Mouse (Mus musculus): ENCODE data around the gene Npcd. TPM values are rescaled to one million over a fixed set of nuclear protein-coding genes. Genes with fewer than 3 reads are reported as not detected.

Npcd gene
- polyA plus RNA-seq, 1 experiment from 2014 or later, result 0.87 TPM

- Histone ChIP-seq H3K4me1 (peaks cover 12% of the 10 kb centered on the region), H3K9ac (no peak overlapping the region), H3K4me2 (no peak overlapping the region), H3K27me3 (no peaks in the 10 kb centered on the region), H3K4me3 (replicated peaks) (no peak overlapping the region), H3K36me3 (replicated peaks) (peaks cover 13% of the 10 kb centered on the region), H3K9me3 (no peaks in the 10 kb centered on the region), H3K27ac (no peak overlapping the region)
- no peak for ATAC-seq (ENCODE audit: low FRiP score)
- 87% methylated on average over 3 of the region's 3 CpGs for WGBS
These were observed 76.9 kb downstream of the Npcd start for GRCm38 (mm10) chr15:79757118-79757517.

GRCm38 (mm10) chr15:79755977-79756625, 77.9 kb downstream of the Npcd start:
- peaks cover 12% of the 10 kb centered on the region for H3K4me1 ChIP-seq
- H3K4me2 ChIP-seq, result no peak overlapping the region
- H3K9me3 ChIP-seq, result no peaks in the 10 kb centered on the region
- no peak overlapping the region for H3K9ac ChIP-seq
- H3K27me3 ChIP-seq, result no peaks in the 10 kb centered on the region
- no peak overlapping the region for H3K4me3 ChIP-seq (replicated peaks)
- no peak for ATAC-seq (ENCODE audit: low FRiP score)
- H3K36me3 ChIP-seq (replicated peaks), result peaks cover 4% of the 10 kb centered on the region; the same call in 1 of the 2 replicates
- WGBS, result 77% methylated on average over 8 of the region's 8 CpGs
- H3K27ac ChIP-seq, result 0 out of 2 replicates have a peak overlapping the region, but pooled peaks have one; percentile 42

- WGBS, result 89% methylated on average over 4 of the region's 4 CpGs
- no peaks in the 10 kb centered on the region for H3K9me3 ChIP-seq
- H3K36me3 ChIP-seq (replicated peaks), result no peaks in the 10 kb centered on the region
- H3K4me3 ChIP-seq (replicated peaks), result no peak overlapping the region
- H3K9ac ChIP-seq, result no peak overlapping the region
- peaks cover 12% of the 10 kb centered on the region for H3K4me1 ChIP-seq
- no peak for ATAC-seq (ENCODE audit: low FRiP score)
- no peaks in the 10 kb centered on the region for H3K27me3 ChIP-seq
- H3K4me2 ChIP-seq, result no peak overlapping the region
- no peak overlapping the region for H3K27ac ChIP-seq
These were observed 78.9 kb downstream of the Npcd start for GRCm38 (mm10) chr15:79755176-79755575.

GRCm38 (mm10) chr15:79753873-79754272, 80.2 kb downstream of the Npcd start:
- WGBS, result 56% methylated on average over 4 of the region's 4 CpGs
- no peaks in the 10 kb centered on the region for H3K9me3 ChIP-seq
- H3K4me2 ChIP-seq, result no peak overlapping the region
- H3K27ac ChIP-seq, result no peak overlapping the region
- no peak for ATAC-seq (ENCODE audit: low FRiP score)
- H3K9ac ChIP-seq, result no peak overlapping the region
- H3K27me3 ChIP-seq, result no peaks in the 10 kb centered on the region
- no peaks in the 10 kb centered on the region for H3K36me3 ChIP-seq (replicated peaks)
- no peak overlapping the region for H3K4me3 ChIP-seq (replicated peaks)
- H3K4me1 ChIP-seq, result peaks cover 12% of the 10 kb centered on the region

- Histone ChIP-seq H3K9ac (no peak overlapping the region), H3K4me3 (replicated peaks) (no peak overlapping the region), H3K36me3 (replicated peaks) (no peaks in the 10 kb centered on the region), H3K9me3 (no peaks in the 10 kb centered on the region), H3K27ac (no peak overlapping the region), H3K4me2 (no peak overlapping the region), H3K27me3 (no peaks in the 10 kb centered on the region), H3K4me1 (peaks cover 12% of the 10 kb centered on the region)
- WGBS, result 90% methylated on average over 3 of the region's 3 CpGs
- peak; percentile 27; the same call in 1 of the 2 replicates for ATAC-seq (ENCODE audit: low FRiP score)
These were observed 80.7 kb downstream of the Npcd start for GRCm38 (mm10) chr15:79753420-79753752.

GRCm38 (mm10) chr15:79752742-79753419, 81.2 kb downstream of the Npcd start:
- peaks cover 12% of the 10 kb centered on the region for H3K4me1 ChIP-seq
- 24% methylated on average over 11 of the region's 11 CpGs for WGBS
- H3K27me3 ChIP-seq, result no peaks in the 10 kb centered on the region
- no peak overlapping the region for H3K9ac ChIP-seq
- no peaks in the 10 kb centered on the region for H3K36me3 ChIP-seq (replicated peaks)
- H3K4me3 ChIP-seq (replicated peaks), result no peak overlapping the region
- no peak overlapping the region for H3K27ac ChIP-seq
- no peaks in the 10 kb centered on the region for H3K9me3 ChIP-seq
- peak; percentile 46; the same call in 1 of the 2 replicates for ATAC-seq (ENCODE audit: low FRiP score)
- no peak overlapping the region for H3K4me2 ChIP-seq

GRCm38 (mm10) chr15:79751772-79752171, 82.3 kb downstream of the Npcd start:
- ATAC-seq (ENCODE audit: low FRiP score), result no peak
- Histone ChIP-seq H3K27ac (no peak overlapping the region), H3K27me3 (no peaks in the 10 kb centered on the region), H3K9me3 (no peaks in the 10 kb centered on the region), H3K4me1 (peaks cover 11% of the 10 kb centered on the region), H3K4me2 (no peak overlapping the region), H3K4me3 (replicated peaks) (no peak overlapping the region), H3K36me3 (replicated peaks) (no peaks in the 10 kb centered on the region), H3K9ac (no peak overlapping the region)
- 87% methylated on average over 17 of the region's 17 CpGs for WGBS

- H3K27me3 ChIP-seq, result no peaks in the 10 kb centered on the region
- no peak for ATAC-seq (ENCODE audit: low FRiP score)
- no peaks in the 10 kb centered on the region for H3K9me3 ChIP-seq
- no peaks in the 10 kb centered on the region for H3K36me3 ChIP-seq (replicated peaks)
- H3K4me1 ChIP-seq, result no peaks in the 10 kb centered on the region
- no peak overlapping the region for H3K27ac ChIP-seq
- H3K4me2 ChIP-seq, result no peak overlapping the region
- H3K4me3 ChIP-seq (replicated peaks), result no peak overlapping the region
- 93% methylated on average over 8 of the region's 8 CpGs for WGBS
- no peak overlapping the region for H3K9ac ChIP-seq
These were observed 83.8 kb downstream of the Npcd start for GRCm38 (mm10) chr15:79750266-79750665.

- Histone ChIP-seq H3K9me3 (no peaks in the 10 kb centered on the region), H3K36me3 (replicated peaks) (no peaks in the 10 kb centered on the region), H3K4me1 (no peaks in the 10 kb centered on the region), H3K9ac (no peak overlapping the region), H3K4me3 (replicated peaks) (no peak overlapping the region), H3K4me2 (no peak overlapping the region), H3K27me3 (no peaks in the 10 kb centered on the region), H3K27ac (no peak overlapping the region)
- no peak for ATAC-seq (ENCODE audit: low FRiP score)
- 90% methylated on average over 7 of the region's 7 CpGs for WGBS
These were observed 84.9 kb downstream of the Npcd start for GRCm38 (mm10) chr15:79749162-79749561.

GRCm38 (mm10) chr15:79747998-79748397, 86.0 kb downstream of the Npcd start:
- Histone ChIP-seq H3K9me3 (no peaks in the 10 kb centered on the region), H3K9ac (no peak overlapping the region), H3K27ac (no peak overlapping the region), H3K36me3 (replicated peaks) (no peaks in the 10 kb centered on the region), H3K4me1 (peaks cover 2% of the 10 kb centered on the region), H3K27me3 (no peaks in the 10 kb centered on the region), H3K4me3 (replicated peaks) (no peak overlapping the region), H3K4me2 (no peak overlapping the region)
- 51% methylated on average over 11 of the region's 11 CpGs for WGBS
- no peak for ATAC-seq (ENCODE audit: low FRiP score)

GRCm38 (mm10) chr15:79745883-79746282, 88.2 kb downstream of the Npcd start:
- no peak for ATAC-seq (ENCODE audit: low FRiP score)
- H3K4me1 ChIP-seq, result peaks cover 14% of the 10 kb centered on the region
- H3K9me3 ChIP-seq, result no peaks in the 10 kb centered on the region
- 87% methylated on average over 5 of the region's 5 CpGs for WGBS
- H3K27me3 ChIP-seq, result no peaks in the 10 kb centered on the region; the same call in 1 of the 2 replicates
- H3K4me3 ChIP-seq (replicated peaks), result no peak overlapping the region
- no peak overlapping the region for H3K9ac ChIP-seq
- H3K36me3 ChIP-seq (replicated peaks), result no peaks in the 10 kb centered on the region
- H3K27ac ChIP-seq, result no peak overlapping the region
- no peak overlapping the region for H3K4me2 ChIP-seq

GRCm38 (mm10) chr15:79745312-79745711, 88.7 kb downstream of the Npcd start:
- H3K4me3 ChIP-seq (replicated peaks), result no peak overlapping the region
- no peaks in the 10 kb centered on the region; the same call in 1 of the 2 replicates for H3K27me3 ChIP-seq
- H3K27ac ChIP-seq, result no peak overlapping the region
- no peak for ATAC-seq (ENCODE audit: low FRiP score)
- H3K36me3 ChIP-seq (replicated peaks), result no peaks in the 10 kb centered on the region
- no peak overlapping the region for H3K9ac ChIP-seq
- H3K9me3 ChIP-seq, result no peaks in the 10 kb centered on the region
- H3K4me1 ChIP-seq, result peaks cover 20% of the 10 kb centered on the region
- H3K4me2 ChIP-seq, result no peak overlapping the region
- WGBS, result 90% methylated on average over 10 of the region's 10 CpGs

- Histone ChIP-seq H3K4me2 (no peak overlapping the region), H3K36me3 (replicated peaks) (no peaks in the 10 kb centered on the region), H3K4me3 (replicated peaks) (no peak overlapping the region), H3K4me1 (peaks cover 25% of the 10 kb centered on the region), H3K27me3 (no peaks in the 10 kb centered on the region; the same call in 1 of the 2 replicates), H3K9ac (no peak overlapping the region), H3K9me3 (no peaks in the 10 kb centered on the region), H3K27ac (no peak overlapping the region)
- ATAC-seq (ENCODE audit: low FRiP score), result no peak
- WGBS, result 80% methylated on average over 8 of the region's 8 CpGs
These were observed 89.3 kb downstream of the Npcd start for GRCm38 (mm10) chr15:79744742-79745141.
